Mouse (Mus musculus) frontal cortex, postnatal 25 days (tissue): ENCODE results near the gene Fgfr2.

ENCODE experiments used
- DNase-seq, 2 experiments: peaks; one replicate each; pipeline ENCODE4 v3.0.0; 2022; ENCODE audit warnings: low spot score in 2 of 2

Gene Fgfr2

DNA sequence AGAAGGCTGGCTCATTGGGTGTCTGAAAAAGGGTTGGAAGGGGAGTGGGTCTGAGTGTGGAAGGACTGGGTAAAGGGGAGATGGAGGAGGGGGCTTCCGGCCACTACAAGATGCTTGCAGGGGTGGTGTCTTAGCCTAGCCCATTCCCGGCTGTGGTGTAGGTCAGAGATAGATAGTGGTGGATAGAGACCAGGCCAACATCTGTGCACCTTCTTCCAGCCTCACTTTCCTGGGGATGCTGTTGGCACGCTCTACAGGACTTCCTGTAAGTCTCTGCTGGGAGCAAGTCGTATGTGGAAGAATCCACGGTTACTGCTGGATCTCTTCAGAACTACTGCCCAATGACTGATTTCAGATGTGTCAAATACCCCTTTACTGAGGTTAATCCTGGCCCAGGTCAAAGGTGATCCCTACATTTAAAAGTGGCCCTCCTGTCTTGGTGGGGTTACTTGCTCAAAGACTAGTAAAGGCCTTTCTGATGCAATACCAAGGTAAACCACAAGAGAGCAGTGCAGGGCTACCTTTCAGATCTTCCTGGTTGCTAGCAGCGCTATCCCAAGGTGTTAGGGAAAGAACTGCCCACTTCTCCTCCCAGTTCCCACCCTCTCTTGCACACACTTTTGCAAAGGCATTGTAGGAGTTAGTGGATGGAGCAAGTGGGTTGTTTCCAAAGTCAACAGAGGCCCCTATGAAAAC lies 896.6 kb downstream of the Fgfr2 start:
- DNase-seq = peak; percentile 68 to 91

DNA sequence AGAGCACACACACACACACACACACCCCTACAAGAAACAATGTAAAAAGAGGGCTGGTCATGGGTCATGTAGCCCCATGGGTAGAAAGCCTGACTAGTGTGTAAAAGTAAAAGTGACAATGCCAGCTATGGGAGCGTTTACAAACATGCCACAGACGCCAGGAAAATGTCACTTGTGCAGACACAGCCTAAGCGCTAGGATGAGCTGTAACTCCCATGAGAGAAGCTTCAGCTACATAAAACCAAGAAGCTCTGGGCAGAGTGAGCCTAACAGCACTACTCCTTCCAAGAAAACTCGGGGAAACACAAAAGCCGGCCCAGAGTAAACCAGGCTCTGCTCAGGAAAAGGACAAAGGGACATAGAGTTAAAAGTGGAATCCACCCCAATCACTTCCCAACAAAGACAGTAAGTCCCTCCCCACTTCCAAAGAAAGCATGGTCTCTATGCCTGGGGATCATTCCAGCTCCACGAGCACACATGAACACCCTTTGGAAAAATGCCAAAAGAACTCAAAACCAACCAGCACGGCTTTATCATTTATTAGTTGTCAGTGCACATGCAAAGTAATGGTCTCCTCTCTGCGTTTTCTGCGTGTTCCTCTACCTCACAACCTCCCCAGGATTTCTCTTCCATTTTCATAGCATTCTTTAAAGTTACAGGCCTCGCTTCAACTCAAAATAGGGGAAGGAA lies 899.6 kb downstream of the Fgfr2 start:
- DNase-seq = no peak

- no peak for DNase-seq
Measured at GRCm38 (mm10) chr7:132214031-132214430, 909.1 kb downstream of the Fgfr2 start.

DNA sequence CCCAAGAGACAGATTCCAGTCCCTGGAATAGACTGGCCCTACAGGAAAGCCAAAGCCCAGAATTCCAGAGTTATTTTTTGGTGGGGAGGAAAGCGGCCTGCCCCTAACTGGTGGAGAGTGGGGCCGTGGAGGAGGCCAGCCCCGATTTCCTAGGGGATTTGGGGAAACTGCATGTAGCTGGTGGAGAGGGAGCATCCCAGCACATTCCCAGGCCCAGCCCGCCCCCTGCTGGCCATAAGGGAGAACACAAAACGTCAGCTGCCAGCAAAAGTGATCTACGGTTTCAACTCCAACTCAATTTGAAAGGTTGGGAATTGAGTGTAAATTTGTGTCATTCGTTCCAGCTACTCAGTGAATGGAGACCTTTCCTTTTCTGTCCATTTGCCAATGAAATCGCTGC lies 909.7 kb downstream of the Fgfr2 start:
- peak; percentile 77 to 87 for DNase-seq

DNA sequence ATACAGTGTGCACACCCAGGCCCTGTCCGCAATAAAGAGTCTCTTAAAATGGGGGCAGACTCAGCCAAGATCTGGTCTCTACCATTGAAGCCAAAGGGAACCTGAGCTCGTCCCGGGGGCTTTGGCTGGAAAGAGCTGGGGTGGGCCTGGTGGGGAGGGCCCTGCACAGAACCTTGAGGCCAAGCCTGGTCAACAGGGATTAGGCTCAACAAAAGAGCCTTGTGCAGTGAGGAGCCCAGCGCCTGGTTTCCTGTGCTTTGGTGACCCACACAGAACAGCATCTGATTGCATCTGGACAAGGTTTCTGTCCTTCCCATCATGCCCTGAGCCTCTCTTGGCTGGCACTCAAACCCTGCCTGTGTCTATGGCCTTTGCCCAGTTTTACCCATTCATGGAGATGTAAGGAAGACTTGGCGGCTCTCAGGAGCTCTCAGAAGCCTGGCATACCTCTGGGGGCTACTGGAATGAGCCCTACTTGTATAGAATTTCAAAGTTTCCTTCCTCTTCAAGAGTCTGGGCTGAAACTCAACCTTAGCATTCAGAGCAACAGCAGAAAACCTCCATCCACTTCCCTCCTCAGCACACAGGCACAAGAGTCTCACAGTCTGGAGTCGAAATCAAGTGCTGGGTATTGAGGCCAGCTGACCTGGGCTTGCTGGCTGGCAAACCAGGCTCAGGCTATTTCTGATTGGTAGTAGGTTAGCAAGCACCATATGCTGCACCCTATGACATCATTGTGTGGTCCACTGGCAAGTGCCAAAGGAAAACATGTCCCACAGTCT lies 911.0 kb downstream of the Fgfr2 start:
- DNase-seq = no peak

GRCm38 (mm10) chr7:132210616-132211015 lies 912.5 kb downstream of the Fgfr2 start:
- DNase-seq = no peak

- DNase-seq = peak; percentile 34 to 38
Measured at GRCm38 (mm10) chr7:132208946-132209651, 914.1 kb downstream of the Fgfr2 start.

DNA sequence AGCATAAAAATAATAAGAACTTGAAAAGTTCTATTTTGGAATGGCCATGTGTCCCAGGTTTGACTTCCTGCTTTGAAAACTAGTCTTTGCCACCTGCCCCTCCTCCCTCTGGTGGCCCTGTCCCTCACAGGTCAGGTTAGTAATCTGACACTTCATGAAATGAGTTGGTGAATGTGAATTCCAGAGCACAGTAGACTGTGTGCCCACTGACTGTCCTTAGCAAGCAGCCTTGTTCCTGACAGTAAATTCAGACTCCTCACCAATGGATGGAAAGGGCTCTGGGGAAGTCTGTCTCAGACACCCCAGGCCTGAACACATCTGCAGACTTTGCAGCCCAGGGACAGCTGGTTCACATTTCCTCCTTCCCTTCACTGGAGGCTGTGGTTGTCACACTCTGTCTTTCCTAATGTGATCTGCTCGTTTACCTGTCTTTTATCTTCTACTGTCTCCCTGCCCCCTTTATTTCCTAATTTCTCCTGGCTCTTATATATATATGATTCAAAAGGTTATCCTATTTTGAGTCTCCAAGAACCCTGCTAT lies 919.0 kb downstream of the Fgfr2 start:
- DNase-seq = no peak

GRCm38 (mm10) chr7:132199686-132200085 lies 923.5 kb downstream of the Fgfr2 start:
- DNase-seq = no peak

GRCm38 (mm10) chr7:132198806-132199205 lies 924.3 kb downstream of the Fgfr2 start:
- DNase-seq = no peak

DNA sequence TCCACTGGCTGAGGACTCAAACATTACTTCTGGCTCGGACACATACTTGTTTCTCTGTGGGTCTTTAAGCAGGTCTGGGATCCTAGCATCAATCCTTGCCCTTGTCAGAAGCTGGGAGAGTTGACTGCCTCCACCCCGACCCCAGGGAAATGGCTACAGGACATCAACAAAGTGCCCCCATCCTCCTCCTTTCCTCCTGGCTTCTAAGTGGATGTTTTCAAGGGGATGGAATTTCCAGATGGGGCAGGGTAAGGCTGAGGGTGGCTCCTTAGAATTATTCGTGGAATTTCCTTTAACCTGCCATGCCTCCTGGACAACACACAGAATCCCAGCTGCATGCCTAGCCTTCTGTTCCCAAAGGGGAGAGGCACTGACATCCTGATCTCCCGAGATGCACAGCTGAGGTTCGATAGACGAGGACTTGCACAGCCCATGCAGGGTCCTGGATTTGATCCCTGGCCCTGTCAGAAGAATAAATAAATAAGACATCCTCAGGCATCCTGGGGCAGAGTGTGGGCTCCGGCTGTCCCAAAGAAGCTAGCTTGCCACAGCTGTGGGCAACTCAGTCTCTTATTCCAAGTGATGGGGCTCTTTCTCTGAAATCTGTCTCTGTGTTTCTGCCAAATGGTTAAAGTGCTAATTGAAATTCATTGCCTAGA lies 925.2 kb downstream of the Fgfr2 start:
- no peak for DNase-seq

- DNase-seq = no peak
Measured at GRCm38 (mm10) chr7:132196581-132196980, 926.6 kb downstream of the Fgfr2 start.

GRCm38 (mm10) chr7:132193606-132194005 lies 929.5 kb downstream of the Fgfr2 start:
- no peak for DNase-seq

GRCm38 (mm10) chr7:132187456-132187855 lies 935.7 kb downstream of the Fgfr2 start:
- DNase-seq = no peak

DNA sequence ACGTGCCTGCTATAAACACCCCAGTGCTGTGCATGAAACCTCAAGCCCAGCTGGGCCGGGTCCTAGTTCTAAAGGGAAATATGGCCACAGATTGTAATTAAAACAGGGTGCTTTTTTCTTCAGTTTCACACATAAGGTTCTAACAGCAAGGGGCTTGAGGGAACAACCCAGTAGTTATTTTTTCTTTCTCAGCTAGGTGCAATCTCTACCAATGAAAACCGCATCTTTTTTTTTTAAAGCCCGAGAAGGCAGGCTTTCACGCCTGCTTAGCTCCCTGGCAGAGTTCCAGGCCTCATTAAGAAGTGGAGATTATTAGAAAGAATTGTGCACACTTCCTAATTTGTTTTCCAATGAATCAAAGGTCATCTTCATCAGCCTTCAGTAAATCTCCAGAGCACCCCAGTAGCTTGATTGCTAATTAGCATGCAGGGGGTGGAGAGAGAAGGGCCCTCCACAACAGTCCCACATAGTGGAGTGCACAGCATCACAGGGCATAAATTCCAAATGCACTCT lies 939.2 kb downstream of the Fgfr2 start:
- DNase-seq = no peak

DNA sequence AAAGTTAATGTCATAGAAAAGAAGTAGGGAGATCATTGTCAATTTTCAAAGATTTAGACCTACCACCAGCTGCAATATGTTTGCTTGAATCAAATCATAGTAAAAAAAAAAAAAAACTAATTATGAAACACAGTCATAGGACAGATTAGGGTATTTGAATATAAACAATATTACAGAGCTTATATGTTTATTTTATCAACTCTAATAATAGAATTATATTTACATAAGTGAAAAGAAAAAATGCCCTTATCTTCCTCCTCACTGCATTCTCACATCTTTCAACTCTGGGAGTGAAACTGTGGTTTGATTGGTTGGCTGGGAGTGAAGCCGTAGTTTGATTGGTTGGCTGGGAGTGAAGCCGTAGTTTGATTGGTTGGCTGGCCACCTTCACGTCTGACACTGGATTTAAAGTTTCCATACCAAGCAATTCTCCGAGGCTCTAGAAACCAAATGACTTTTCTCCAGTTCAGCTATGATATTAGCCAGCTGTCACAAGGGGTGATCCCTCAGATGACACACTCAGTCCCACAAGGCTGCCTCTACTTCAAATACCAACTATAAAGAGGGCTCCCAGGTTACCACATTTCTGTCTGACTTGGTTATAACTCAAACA lies 941.5 kb downstream of the Fgfr2 start:
- DNase-seq = no peak

GRCm38 (mm10) chr7:132181042-132181441 lies 942.1 kb downstream of the Fgfr2 start:
- no peak for DNase-seq

DNA sequence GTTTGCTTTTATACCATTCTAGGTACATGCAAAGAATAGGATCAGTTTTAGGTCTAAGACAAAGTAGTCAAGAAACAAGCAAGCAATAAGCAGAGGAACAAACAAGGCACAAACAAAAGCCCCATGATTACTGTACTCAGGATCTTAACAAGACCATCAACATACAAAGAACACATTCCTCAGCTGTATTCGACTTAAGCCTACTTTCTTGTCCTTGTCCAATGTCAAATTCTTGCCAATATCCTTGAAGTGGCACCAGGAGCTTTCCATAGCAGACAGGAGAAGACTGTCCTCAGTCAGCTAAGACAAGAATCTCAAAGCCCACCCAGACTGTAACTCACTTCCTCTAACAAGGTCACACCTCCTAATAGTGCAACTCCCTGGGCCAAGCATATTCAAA lies 944.1 kb downstream of the Fgfr2 start:
- no peak for DNase-seq

GRCm38 (mm10) chr7:132174787-132175186 lies 948.4 kb downstream of the Fgfr2 start:
- no peak for DNase-seq

GRCm38 (mm10) chr7:132174296-132174695 lies 948.9 kb downstream of the Fgfr2 start:
- DNase-seq = no peak

DNA sequence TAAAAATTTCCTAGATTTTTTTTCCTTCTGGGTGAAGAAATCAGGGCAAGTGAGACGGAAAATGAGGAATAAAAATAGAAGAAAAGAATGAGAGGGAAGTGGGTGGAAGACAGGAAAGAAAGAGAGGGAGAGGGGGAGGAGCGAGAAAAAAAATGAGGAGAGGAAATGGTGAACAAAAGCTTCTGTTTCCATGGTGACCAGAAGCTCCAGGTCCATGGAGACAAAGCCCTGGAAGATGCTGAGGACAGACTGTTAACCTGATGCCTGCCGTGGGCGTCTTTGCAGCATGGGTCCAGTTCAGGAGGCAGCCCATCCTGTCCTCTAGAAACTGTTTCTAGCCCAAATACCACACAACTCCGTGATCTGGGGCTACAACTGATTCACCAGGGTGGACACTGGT lies 950.9 kb downstream of the Fgfr2 start:
- no peak for DNase-seq
